Mouse (Mus musculus): ENCODE results near the gene Gm49361. TPM values are rescaled to one million over a fixed set of nuclear protein-coding genes. Genes with fewer than 3 reads are reported as not detected.
A peak's percentile ranks its signal among the peaks of the same experiment; 100 is the strongest.

The Gm49361 gene
- polyA plus RNA-seq, 1 experiment from 2014 or later: not detected

- no peak overlapping the region for H3K4me2 ChIP-seq (ENCODE audit: low read length)
- peak; percentile 90 for ATAC-seq
- H3K27me3 ChIP-seq (replicated peaks; ENCODE audit: control insufficient read depth, insufficient read depth, low read length): no peaks in the 10 kb centered on the region
- H3K27ac ChIP-seq (ENCODE audit: low read depth, low read length): no peak overlapping the region
- no peak overlapping the region for H3K4me3 ChIP-seq (ENCODE audit: low read length)
- no peak overlapping the region for H3K9ac ChIP-seq (ENCODE audit: low read depth, low read length)
- H3K4me1 ChIP-seq (ENCODE audit: control insufficient read depth, insufficient read depth, low read depth, low read length): peaks cover 5% of the 10 kb centered on the region
- 31% methylated on average over 1 of the region's 1 CpGs for WGBS
- peaks cover 10% of the 10 kb centered on the region; the same call in 1 of the 2 replicates for H3K36me3 ChIP-seq (ENCODE audit: control insufficient read depth, insufficient read depth, low read length)
- no peaks in the 10 kb centered on the region for H3K9me3 ChIP-seq (ENCODE audit: control insufficient read depth, low read length)
Observed at GRCm38 (mm10) chr14:57607500-57607899, 138.4 kb downstream of the Gm49361 start.

GRCm38 (mm10) chr14:57606663-57607365, 139.1 kb downstream of the Gm49361 start:
- WGBS: 68% methylated on average over 8 of the region's 8 CpGs
- Histone ChIP-seq H3K27me3 (replicated peaks; ENCODE audit: control insufficient read depth, insufficient read depth, low read length) (no peaks in the 10 kb centered on the region), H3K36me3 (ENCODE audit: control insufficient read depth, insufficient read depth, low read length) (peaks cover 13% of the 10 kb centered on the region; the same call in 1 of the 2 replicates), H3K4me1 (ENCODE audit: control insufficient read depth, insufficient read depth, low read depth, low read length) (peaks cover 5% of the 10 kb centered on the region), H3K4me3 (ENCODE audit: low read length) (no peak overlapping the region), H3K9me3 (ENCODE audit: control insufficient read depth, low read length) (no peaks in the 10 kb centered on the region), H3K4me2 (ENCODE audit: low read length) (no peak overlapping the region), H3K27ac (ENCODE audit: low read depth, low read length) (no peak overlapping the region), H3K9ac (ENCODE audit: low read depth, low read length) (no peak overlapping the region)
- no peak for ATAC-seq

GRCm38 (mm10) chr14:57593279-57593678, 152.6 kb downstream of the Gm49361 start:
- H3K4me2 ChIP-seq (ENCODE audit: low read length): no peak overlapping the region
- no peaks in the 10 kb centered on the region for H3K27me3 ChIP-seq (replicated peaks; ENCODE audit: control insufficient read depth, insufficient read depth, low read length)
- H3K9ac ChIP-seq (ENCODE audit: low read depth, low read length): no peak overlapping the region
- H3K9me3 ChIP-seq (ENCODE audit: control insufficient read depth, low read length): no peaks in the 10 kb centered on the region
- no peaks in the 10 kb centered on the region for H3K4me1 ChIP-seq (ENCODE audit: control insufficient read depth, insufficient read depth, low read depth, low read length)
- 98% methylated on average over 5 of the region's 5 CpGs for WGBS
- no peak overlapping the region for H3K27ac ChIP-seq (ENCODE audit: low read depth, low read length)
- ATAC-seq: no peak
- H3K36me3 ChIP-seq (ENCODE audit: control insufficient read depth, insufficient read depth, low read length): peaks cover 26% of the 10 kb centered on the region
- no peak overlapping the region for H3K4me3 ChIP-seq (ENCODE audit: low read length)

Other genes with a start within 250 kb of the Gm49361 start
- gene Il17d, start 221.3 kb downstream of the Gm49361 start, polyA plus RNA-seq (2015; fragmentation: Nextera tagmentation; extraction: Ambion mirVana): 4.9 and 6.3 TPM in 2 replicates
- gene Eef1akmt1, start 174.5 kb downstream of the Gm49361 start, polyA plus RNA-seq (2015; fragmentation: Nextera tagmentation; extraction: Ambion mirVana): 89.5 and 90.3 TPM in 2 replicates
- gene Xpo4, start 80.7 kb downstream of the Gm49361 start, polyA plus RNA-seq (2015; fragmentation: Nextera tagmentation; extraction: Ambion mirVana): 9.8 and 11.0 TPM in 2 replicates
- 5.9 and 7.8 TPM in 2 replicates for gene Lats2, start 12.3 kb upstream of the Gm49361 start, polyA plus RNA-seq (2015; fragmentation: Nextera tagmentation; extraction: Ambion mirVana)
- 26.7 and 32.5 TPM in 2 replicates for gene Sap18, start 52.1 kb upstream of the Gm49361 start, polyA plus RNA-seq (2015; fragmentation: Nextera tagmentation; extraction: Ambion mirVana)
- 8.0 and 8.7 TPM in 2 replicates for gene Ska3, start 80.1 kb upstream of the Gm49361 start, polyA plus RNA-seq (2015; fragmentation: Nextera tagmentation; extraction: Ambion mirVana)
- 151 and 162 TPM in 2 replicates for gene Mrpl57, start 80.1 kb upstream of the Gm49361 start, polyA plus RNA-seq (2015; fragmentation: Nextera tagmentation; extraction: Ambion mirVana)
- gene Zdhhc20, start 144.2 kb upstream of the Gm49361 start, polyA plus RNA-seq (2015; fragmentation: Nextera tagmentation; extraction: Ambion mirVana): 33.8 and 36.1 TPM in 2 replicates

Measured in hindbrain, embryonic 16.5 days (tissue).